In the genomic region with DNA sequence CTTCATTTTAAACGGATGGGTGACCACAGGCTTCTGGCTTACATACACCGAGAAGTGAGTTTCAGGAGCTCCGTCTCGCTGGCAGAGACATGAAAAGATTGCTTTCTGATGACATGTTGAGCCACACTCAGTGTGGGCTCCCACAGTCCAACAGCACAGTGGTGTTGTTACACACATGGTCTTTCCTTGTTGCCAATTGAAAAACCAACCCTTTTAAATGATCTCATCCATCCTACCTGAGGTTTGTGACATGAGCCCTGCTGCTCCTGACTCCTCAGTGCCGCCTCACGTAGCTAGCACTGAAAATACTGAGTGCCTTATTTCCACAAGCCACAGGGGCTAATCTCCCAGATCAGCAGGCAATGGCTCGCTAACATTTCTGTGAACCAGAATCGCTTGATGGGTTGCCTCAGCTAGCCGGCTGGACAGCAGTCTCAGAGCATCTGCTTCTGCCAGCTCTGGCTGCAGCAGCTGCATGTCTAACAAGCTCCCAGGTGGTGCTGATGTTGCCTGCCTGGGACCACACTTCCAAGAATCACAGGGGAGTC, we compare ENCODE assay signal across 13 mouse cellular contexts. TPM values are rescaled to one million over a fixed set of nuclear protein-coding genes. Genes with fewer than 3 reads are reported as not detected.
DNase-seq lines count a peak whose midpoint lies in the region; ATAC-seq and TF ChIP-seq lines count a peak whose summit lies in the region.
"Had no signal": no experiment of that assay in that cellular context is flagged by ENCODE, and none has a peak within 500 bp of the region (broad histone marks: within the 10 kb centered on the region; RNA-seq: fewer than 3 reads in every experiment).

No protein-coding gene starts in this region.

- H3K27ac ChIP-seq in lung, embryonic 14.5 days (ENCODE audit: low read depth) = no peak overlapping the region
- peak overlapping the region; percentile 17; the same call in 1 of the 2 replicates for H3K27ac ChIP-seq in hindbrain, postnatal 0 days
- H3K27ac ChIP-seq in neural tube, embryonic 14.5 days (ENCODE audit: low read depth, low read length) = peak overlapping the region; percentile 36; the same call in 1 of the 2 replicates
- H3K27ac ChIP-seq: embryonic facial prominence, embryonic 10.5 days had no signal

- H3K36me3 ChIP-seq in lung, embryonic 14.5 days (ENCODE audit: insufficient read depth) = peaks cover 11% of the 10 kb centered on the region
- H3K36me3 ChIP-seq in hindbrain, postnatal 0 days (ENCODE audit: insufficient read depth, low read length) = no peaks in the 10 kb centered on the region; the same call in 1 of the 2 replicates
- no peaks in the 10 kb centered on the region for H3K36me3 ChIP-seq in neural tube, embryonic 14.5 days (ENCODE audit: control insufficient read depth, insufficient read depth, low read length)

- peak; percentile 43 for DNase-seq in lung, embryonic 14.5 days
- no peak for DNase-seq in lung, adult 18-20 months
- DNase-seq in hindbrain, postnatal 0 days (ENCODE audit: low spot score) = peak; percentile 43
- no peak for DNase-seq in adrenal gland, postnatal 4 days (ENCODE audit: low spot score in 2 of 2)
- no peak for DNase-seq in embryo, embryonic 10 days (ENCODE audit: low spot score)
- DNase-seq: cerebellum, adult 9-10 months; heart, postnatal 14 days; kidney, postnatal 36 days; right cerebral cortex, postnatal 25 days had no signal

- 60% methylated on average over 9 of the region's 9 CpGs for WGBS in lung, embryonic 14.5 days
- WGBS in hindbrain, postnatal 0 days = 39% methylated on average over 9 of the region's 9 CpGs
- WGBS in neural tube, embryonic 14.5 days = 58% methylated on average over 9 of the region's 9 CpGs

- H3K4me1 ChIP-seq in lung, embryonic 14.5 days (ENCODE audit: insufficient read depth) = peaks cover 5% of the 10 kb centered on the region; the same call in 1 of the 2 replicates
- H3K4me1 ChIP-seq in hindbrain, postnatal 0 days (ENCODE audit: insufficient read depth, low read length) = no peaks in the 10 kb centered on the region
- no peaks in the 10 kb centered on the region for H3K4me1 ChIP-seq in neural tube, embryonic 14.5 days (ENCODE audit: control insufficient read depth, insufficient read depth, low read length)

- H3K27me3 ChIP-seq in lung, embryonic 14.5 days (ENCODE audit: insufficient read depth, low read length) = no peaks in the 10 kb centered on the region
- no peaks in the 10 kb centered on the region for H3K27me3 ChIP-seq in hindbrain, postnatal 0 days (ENCODE audit: insufficient read depth, low read length)
- H3K27me3 ChIP-seq in neural tube, embryonic 14.5 days (ENCODE audit: control insufficient read depth, insufficient read depth, low read length) = no peaks in the 10 kb centered on the region

- H3K4me3 ChIP-seq in lung, embryonic 14.5 days (ENCODE audit: low read depth, low read length) = no peak overlapping the region
- H3K4me3 ChIP-seq in hindbrain, postnatal 0 days (ENCODE audit: low read length) = no peak overlapping the region
- no peak overlapping the region for H3K4me3 ChIP-seq in neural tube, embryonic 14.5 days (ENCODE audit: low read depth, low read length)
- H3K4me3 ChIP-seq: embryonic facial prominence, embryonic 10.5 days had no signal

- H3K4me2 ChIP-seq in lung, embryonic 14.5 days = no peak overlapping the region
- H3K4me2 ChIP-seq in hindbrain, postnatal 0 days (ENCODE audit: low read depth, low read length) = no peak overlapping the region
- no peak overlapping the region for H3K4me2 ChIP-seq in neural tube, embryonic 14.5 days (ENCODE audit: low read depth, low read length)

- no peak for ATAC-seq in lung, embryonic 14.5 days (ENCODE audit: insufficient read depth)
- ATAC-seq in granulocyte monocyte progenitor cell, adult 5-6 weeks (replicated peaks; ENCODE audit: poor library complexity, severe bottlenecking) = peak; percentile 74
- ATAC-seq in hindbrain, postnatal 0 days = peak; percentile 50
- peak; percentile 31; the same call in 1 of the 2 replicates for ATAC-seq in neural tube, embryonic 14.5 days (ENCODE audit: low read depth)
- ATAC-seq: intestine, postnatal 0 days had no signal

- no peak for TF ChIP-seq CTCF in lung, embryonic 14.5 days (IDR thresholded peaks at IDR 0.05; ENCODE audit: low read depth)
- TF ChIP-seq CTCF in hindbrain, postnatal 0 days (IDR thresholded peaks at IDR 0.05; ENCODE audit: low read depth) = no peak

- no peak overlapping the region for H3K9ac ChIP-seq in lung, embryonic 14.5 days
- peak overlapping the region; percentile 17; the same call in 1 of the 2 replicates for H3K9ac ChIP-seq in hindbrain, postnatal 0 days (replicated peaks; ENCODE audit: low read length)
- H3K9ac ChIP-seq in neural tube, embryonic 14.5 days (replicated peaks; ENCODE audit: low read depth, low read length) = 0 out of 2 replicates have a peak overlapping the region, but pooled peaks have one; percentile 1

- no peaks in the 10 kb centered on the region for H3K9me3 ChIP-seq in lung, embryonic 14.5 days (ENCODE audit: low read depth, low read length)
- no peaks in the 10 kb centered on the region for H3K9me3 ChIP-seq in hindbrain, postnatal 0 days (ENCODE audit: low read length)
- no peaks in the 10 kb centered on the region for H3K9me3 ChIP-seq in neural tube, embryonic 14.5 days (ENCODE audit: control insufficient read depth, low read length)
- H3K9me3 ChIP-seq: embryonic facial prominence, embryonic 10.5 days had no signal

RNA-seq across cellular contexts. Expression of gene Abca1, which starts 50.2 kb away (rescaled TPM):
- 13.6 and 14.3 TPM in 2 replicates for polyA plus RNA-seq in lung, embryonic 14.5 days (2014; fragmentation: Nextera tagmentation; extraction: Ambion mirVana)
- total RNA-seq in granulocyte monocyte progenitor cell, adult 5-6 weeks (2014; fragmentation: Nextera tagmentation) = 0.49 and 2.6 TPM in 2 replicates
- total RNA-seq in granulocyte monocyte progenitor cell, adult 5-6 weeks (2017) = 2.2 and 3.8 TPM in 2 replicates
- total RNA-seq in hindbrain, postnatal 0 days (2014; rRNA removed) = 43.5 and 49.5 TPM in 2 replicates
- polyA plus RNA-seq in hindbrain, postnatal 0 days (2015; fragmentation: Nextera tagmentation; extraction: Ambion mirVana) = 8.8 TPM in 2 replicates
- 11.3 and 21.4 TPM in 2 replicates for polyA plus RNA-seq in neural tube, embryonic 14.5 days (2014; fragmentation: Nextera tagmentation; extraction: Ambion mirVana)
- 100 to 1,000 TPM; 117 to 127 TPM for total RNA-seq in adrenal gland, postnatal 4 days (2021)

Comparison
In these comparisons a context has a peak if more than half of its experiments do, and no peak if none do; other contexts are left out.
1. DNase-seq: peak in lung, embryonic 14.5 days (single experiment) and hindbrain, postnatal 0 days (single experiment); none in lung, adult 18-20 months (0 of 2), adrenal gland, postnatal 4 days (0 of 2) and embryo, embryonic 10 days (single experiment).